Mouse (Mus musculus) kidney, embryonic 15.5 days (tissue): ENCODE data around the gene Hrh2. TPM values are rescaled to one million over a fixed set of nuclear protein-coding genes. Genes with fewer than 3 reads are reported as not detected.

Experiments
- ATAC-seq: fragments of 200-750 bp; cut with Nextera tagmentation; replicated peaks from 2 replicates; pipeline ENCODE4 v1.8.0; 2017; ENCODE audit warnings: moderate TSS enrichment; ENCODE audit not compliant: low FRiP score
- H3K27ac ChIP-seq: fragments of 300-500 bp; sonication (generic); 2 replicates; pipeline ENCODE4 v1.5.1; 2015; ENCODE audit warnings: mild to moderate bottlenecking, inconsistent platforms
- H3K27me3 ChIP-seq: fragments of 300-500 bp; sonication (generic); 2 replicates; pipeline ENCODE4 v1.6.1; 2015; ENCODE audit warnings: inconsistent platforms
- H3K36me3 ChIP-seq: fragments of 300-500 bp; sonication (generic); 2 replicates; pipeline ENCODE4 v1.6.1; 2015; ENCODE audit warnings: inconsistent platforms
- H3K4me1 ChIP-seq: fragments of 300-500 bp; sonication (generic); 2 replicates; pipeline ENCODE4 v1.6.1; 2015; ENCODE audit warnings: inconsistent platforms
- H3K4me2 ChIP-seq: fragments of 300-500 bp; sonication (generic); 2 replicates; pipeline ENCODE4 v1.6.1; 2015; ENCODE audit warnings: moderate library complexity, mild to moderate bottlenecking, inconsistent platforms
- H3K4me3 ChIP-seq: fragments of 300-500 bp; sonication (generic); replicated peaks from 2 replicates; pipeline ENCODE4 v1.5.1; 2015; ENCODE audit warnings: mild to moderate bottlenecking, inconsistent platforms
- H3K9ac ChIP-seq: fragments of 300-500 bp; sonication (generic); 2 replicates; pipeline ENCODE4 v1.6.1; 2015; ENCODE audit warnings: mild to moderate bottlenecking, inconsistent platforms
- H3K9me3 ChIP-seq: fragments of 300-500 bp; sonication (generic); replicated peaks from 2 replicates; pipeline ENCODE4 v1.6.1; 2016; ENCODE audit warnings: inconsistent platforms
- WGBS: fragments of 180-500 bp; shearing (Covaris S2); methylation state at CpG from one replicate; pipeline ENCODE4 v1.1.7; 2015; ENCODE audit warnings: mixed read lengths; 5-methylcytosine and 5-hydroxymethylcytosine counted together
- polyA plus RNA-seq: library from polyadenylated mRNA; unstranded; fragments of >200 nt; fragmentation: Nextera tagmentation; extraction: Ambion mirVana; gene quantifications from 2 replicates; pipeline ENCODE4 v1.2.1, GENCODE M21; 2015

The Hrh2 gene
- not detected in 2 replicates for polyA plus RNA-seq

- 2% methylated on average over 31 of the region's 31 CpGs for WGBS
These were observed at the start of gene Hrh2 for GRCm38 (mm10) chr13:54192021-54192481. TSS of gene Hrh2 (plus strand) at chr13:54192129.

GRCm38 (mm10) chr13:54143788-54144187 lies 48.1 kb upstream of the Hrh2 start:
- no peak for ATAC-seq
- Histone ChIP-seq H3K4me1 (no peaks in the 10 kb centered on the region), H3K9me3 (no peaks in the 10 kb centered on the region), H3K27me3 (no peaks in the 10 kb centered on the region), H3K36me3 (no peaks in the 10 kb centered on the region), H3K9ac (no peak overlapping the region), H3K4me2 (no peak overlapping the region), H3K4me3 (no peak overlapping the region), H3K27ac (no peak overlapping the region)
- WGBS, result 51% methylated on average over 5 of the region's 5 CpGs

More at GRCm38 (mm10) chr13:54192021-54192481, at the start of gene Hrh2:
- no peak within 1 kb of the TSS for H3K27ac ChIP-seq
- no peaks in the 10 kb centered on the region for H3K9me3 ChIP-seq
- H3K27me3 ChIP-seq, result peaks cover 34% of the 10 kb centered on the region
- H3K9ac ChIP-seq, result 0 out of 2 replicates have a peak within 1 kb of the TSS, but pooled peaks have one; percentile 29
- no peaks in the 10 kb centered on the region for H3K36me3 ChIP-seq
- peak within 1 kb of the TSS; percentile 35 for H3K4me3 ChIP-seq
- ATAC-seq, result no peak
- peaks cover 8% of the 10 kb centered on the region for H3K4me1 ChIP-seq
- H3K4me2 ChIP-seq, result peak within 1 kb of the TSS; percentile 65

DNA sequence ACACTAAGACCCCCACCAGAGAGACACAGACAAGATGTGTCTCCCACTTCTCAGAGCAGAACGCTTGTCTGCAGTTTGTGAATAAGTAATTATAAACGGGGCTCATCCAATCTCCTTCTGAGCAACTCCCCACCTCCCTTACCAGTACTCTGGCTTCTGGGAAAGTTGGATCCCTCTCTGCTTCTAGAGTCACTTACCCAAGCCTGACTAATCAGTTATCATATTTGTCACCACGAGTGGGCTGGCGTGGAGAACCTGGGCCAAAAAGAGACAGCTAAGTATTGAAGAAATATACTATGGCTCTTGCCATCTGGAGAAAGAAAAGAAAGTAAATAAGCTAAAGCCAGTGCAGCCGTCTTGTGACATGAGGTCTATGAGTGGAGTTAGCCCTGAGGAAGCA lies 47.3 kb upstream of the Hrh2 start:
- no peak overlapping the region for H3K4me2 ChIP-seq
- H3K4me1 ChIP-seq, result no peaks in the 10 kb centered on the region
- H3K9me3 ChIP-seq, result no peaks in the 10 kb centered on the region
- H3K36me3 ChIP-seq, result no peaks in the 10 kb centered on the region
- H3K9ac ChIP-seq, result no peak overlapping the region
- no peak for ATAC-seq
- H3K27me3 ChIP-seq, result no peaks in the 10 kb centered on the region
- H3K27ac ChIP-seq, result no peak overlapping the region
- no peak overlapping the region for H3K4me3 ChIP-seq
- 79% methylated on average over 5 of the region's 5 CpGs for WGBS

DNA sequence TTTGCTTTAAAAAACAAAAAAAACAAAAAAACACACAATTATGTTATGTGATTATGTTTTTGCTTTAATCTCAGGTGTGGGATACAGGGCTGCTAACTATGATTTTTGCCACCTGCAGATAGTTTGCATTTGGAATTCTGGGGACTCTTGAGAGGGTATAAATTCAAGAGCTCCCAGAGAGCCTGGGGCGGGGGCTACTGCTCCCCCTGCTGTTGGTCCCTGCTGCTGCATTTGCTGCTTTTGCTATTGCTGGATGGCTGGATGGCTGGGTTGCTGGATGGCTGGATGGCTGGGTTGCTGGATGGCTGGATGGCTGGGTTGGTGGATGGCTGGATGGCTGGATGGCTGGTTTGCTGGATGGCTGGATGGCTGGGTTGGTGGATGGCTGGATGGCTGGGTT lies 44.6 kb upstream of the Hrh2 start:
- Histone ChIP-seq H3K9ac (no peak overlapping the region), H3K4me3 (no peak overlapping the region), H3K27me3 (no peaks in the 10 kb centered on the region), H3K4me1 (no peaks in the 10 kb centered on the region), H3K4me2 (no peak overlapping the region), H3K36me3 (no peaks in the 10 kb centered on the region), H3K9me3 (no peaks in the 10 kb centered on the region), H3K27ac (no peak overlapping the region)
- 85% methylated on average over 1 of the region's 1 CpGs for WGBS
- no peak for ATAC-seq

DNA sequence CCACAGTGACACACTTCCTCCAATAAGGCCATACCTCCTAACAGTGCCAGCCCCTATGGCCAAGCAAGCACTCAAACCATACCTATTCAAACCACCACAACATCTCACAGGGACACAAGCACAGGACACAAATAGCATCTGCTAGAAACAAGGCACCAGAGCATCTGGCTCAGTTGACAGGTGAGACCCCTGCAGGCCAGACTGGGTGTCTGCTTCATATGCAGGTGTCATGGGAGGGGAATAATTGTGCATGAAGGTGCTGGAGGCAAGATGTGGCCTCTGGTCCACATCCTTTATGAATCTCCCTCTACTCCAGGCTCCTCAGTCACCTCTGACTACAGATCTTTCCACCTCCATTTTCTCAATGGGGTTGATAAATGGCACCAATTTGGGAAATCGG lies 39.5 kb upstream of the Hrh2 start:
- ATAC-seq, result no peak
- Histone ChIP-seq H3K9me3 (no peaks in the 10 kb centered on the region), H3K4me3 (no peak overlapping the region), H3K27ac (no peak overlapping the region), H3K4me2 (no peak overlapping the region), H3K36me3 (no peaks in the 10 kb centered on the region), H3K4me1 (no peaks in the 10 kb centered on the region; the same call in 1 of the 2 replicates), H3K9ac (no peak overlapping the region), H3K27me3 (no peaks in the 10 kb centered on the region)
- WGBS, result 86% methylated on average over 1 of the region's 1 CpGs

DNA sequence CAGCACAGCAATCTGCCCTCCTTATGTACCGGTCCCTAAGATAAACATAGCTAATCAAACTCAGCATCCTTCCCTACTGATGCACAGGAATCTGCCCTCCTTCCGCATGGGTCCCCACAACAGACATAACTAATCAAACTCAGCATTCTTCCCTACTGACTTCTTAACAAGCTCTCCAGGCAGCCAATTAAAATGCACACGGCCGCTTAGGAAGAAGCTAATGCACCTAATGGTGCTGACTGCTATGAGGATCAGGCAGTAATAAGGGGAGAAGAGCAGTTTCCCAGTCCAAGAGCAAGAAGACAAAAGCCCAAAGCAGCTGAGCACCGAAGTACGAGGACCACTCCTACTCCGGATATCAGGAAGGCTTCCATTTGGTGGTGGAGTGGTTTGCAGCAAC lies 39.0 kb upstream of the Hrh2 start:
- no peaks in the 10 kb centered on the region; the same call in 1 of the 2 replicates for H3K4me1 ChIP-seq

DNA sequence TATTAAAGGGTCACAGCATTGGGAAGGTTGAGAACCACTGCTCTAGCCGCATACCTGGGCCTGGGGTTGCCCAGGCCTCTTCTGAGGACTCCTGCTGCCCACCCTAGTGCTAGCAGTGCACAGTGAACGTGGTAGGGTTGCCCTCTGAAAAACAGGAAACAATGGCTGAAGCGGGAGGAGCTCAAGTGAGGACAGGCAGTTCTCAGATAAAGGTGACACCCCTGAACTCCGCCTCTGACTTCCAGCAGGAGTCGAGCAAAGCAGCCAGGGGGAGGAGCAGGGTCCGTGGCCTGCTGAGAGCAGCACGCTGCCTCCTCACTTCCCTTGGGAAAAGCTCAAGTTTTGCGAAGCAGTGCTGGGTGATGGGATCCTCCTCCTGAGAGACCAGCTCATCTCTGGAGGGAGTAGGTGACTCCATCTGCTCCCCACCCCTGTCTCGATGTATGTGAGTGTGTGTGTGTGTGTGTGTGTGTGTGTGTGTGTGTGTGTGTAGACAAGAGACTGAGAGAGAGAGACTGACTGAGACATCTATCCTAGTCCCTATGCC lies 38.2 kb upstream of the Hrh2 start:
- 13% methylated on average over 9 of the region's 9 CpGs for WGBS
- ATAC-seq, result no peak
- Histone ChIP-seq H3K4me2 (no peak overlapping the region), H3K9me3 (no peaks in the 10 kb centered on the region), H3K27me3 (0 out of 2 replicates have a peak, but pooled peaks cover 4% of the 10 kb centered on the region), H3K4me3 (no peak overlapping the region), H3K36me3 (no peaks in the 10 kb centered on the region), H3K27ac (no peak overlapping the region), H3K9ac (no peak overlapping the region), H3K4me1 (no peaks in the 10 kb centered on the region; the same call in 1 of the 2 replicates)

More for the DNA sequence above, 39.0 kb upstream of the Hrh2 start:
- H3K36me3 ChIP-seq, result no peaks in the 10 kb centered on the region
- H3K27me3 ChIP-seq, result no peaks in the 10 kb centered on the region
- H3K9me3 ChIP-seq, result no peaks in the 10 kb centered on the region
- WGBS, result 66% methylated on average over 7 of the region's 7 CpGs
- ATAC-seq, result no peak
- no peak overlapping the region for H3K4me3 ChIP-seq
- H3K27ac ChIP-seq, result no peak overlapping the region
- H3K4me2 ChIP-seq, result no peak overlapping the region
- H3K9ac ChIP-seq, result no peak overlapping the region

GRCm38 (mm10) chr13:54155822-54156221 lies 36.1 kb upstream of the Hrh2 start:
- ATAC-seq, result no peak

DNA sequence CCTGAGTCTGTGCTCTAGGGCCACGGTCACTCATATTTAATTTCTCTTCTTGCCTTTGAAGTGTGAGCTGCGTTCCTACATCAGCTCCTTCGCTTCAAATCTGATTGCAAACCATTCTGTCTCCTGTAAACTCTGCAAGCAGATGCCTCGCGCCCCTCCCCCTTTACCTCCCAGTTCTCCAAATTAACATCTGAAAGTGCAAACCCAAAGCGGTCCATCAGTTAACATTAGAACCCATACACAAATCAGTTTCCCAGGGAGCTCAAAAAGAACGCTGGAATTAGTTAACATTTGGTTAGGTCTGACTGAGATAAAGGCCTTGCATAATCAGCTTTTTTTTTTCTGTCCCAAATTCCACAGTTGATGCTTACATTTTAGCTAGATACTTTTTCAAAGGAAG lies 32.7 kb upstream of the Hrh2 start:
- 19% methylated on average over 7 of the region's 7 CpGs for WGBS

More at GRCm38 (mm10) chr13:54155822-54156221, 36.1 kb upstream of the Hrh2 start:
- H3K4me1 ChIP-seq, result no peaks in the 10 kb centered on the region; the same call in 1 of the 2 replicates
- H3K27ac ChIP-seq, result no peak overlapping the region
- no peak overlapping the region for H3K4me2 ChIP-seq
- no peaks in the 10 kb centered on the region for H3K9me3 ChIP-seq
- WGBS, result 85% methylated on average over 2 of the region's 2 CpGs
- H3K4me3 ChIP-seq, result no peak overlapping the region
- H3K27me3 ChIP-seq, result 0 out of 2 replicates have a peak, but pooled peaks cover 4% of the 10 kb centered on the region
- H3K36me3 ChIP-seq, result no peaks in the 10 kb centered on the region
- H3K9ac ChIP-seq, result no peak overlapping the region

GRCm38 (mm10) chr13:54159756-54160155 lies 32.2 kb upstream of the Hrh2 start:
- no peak overlapping the region for H3K4me3 ChIP-seq
- ATAC-seq, result no peak
- H3K27ac ChIP-seq, result no peak overlapping the region
- H3K9me3 ChIP-seq, result no peaks in the 10 kb centered on the region
- H3K27me3 ChIP-seq, result 0 out of 2 replicates have a peak, but pooled peaks cover 4% of the 10 kb centered on the region
- no peaks in the 10 kb centered on the region for H3K4me1 ChIP-seq
- no peaks in the 10 kb centered on the region for H3K36me3 ChIP-seq
- no peak overlapping the region for H3K4me2 ChIP-seq
- H3K9ac ChIP-seq, result no peak overlapping the region
- WGBS, result 69% methylated on average over 11 of the region's 11 CpGs

More for the DNA sequence above, 32.7 kb upstream of the Hrh2 start:
- Histone ChIP-seq H3K27ac (no peak overlapping the region), H3K9ac (no peak overlapping the region), H3K4me1 (no peaks in the 10 kb centered on the region), H3K36me3 (no peaks in the 10 kb centered on the region), H3K4me2 (no peak overlapping the region), H3K9me3 (no peaks in the 10 kb centered on the region), H3K27me3 (0 out of 2 replicates have a peak, but pooled peaks cover 4% of the 10 kb centered on the region), H3K4me3 (no peak overlapping the region)
- ATAC-seq, result no peak

DNA sequence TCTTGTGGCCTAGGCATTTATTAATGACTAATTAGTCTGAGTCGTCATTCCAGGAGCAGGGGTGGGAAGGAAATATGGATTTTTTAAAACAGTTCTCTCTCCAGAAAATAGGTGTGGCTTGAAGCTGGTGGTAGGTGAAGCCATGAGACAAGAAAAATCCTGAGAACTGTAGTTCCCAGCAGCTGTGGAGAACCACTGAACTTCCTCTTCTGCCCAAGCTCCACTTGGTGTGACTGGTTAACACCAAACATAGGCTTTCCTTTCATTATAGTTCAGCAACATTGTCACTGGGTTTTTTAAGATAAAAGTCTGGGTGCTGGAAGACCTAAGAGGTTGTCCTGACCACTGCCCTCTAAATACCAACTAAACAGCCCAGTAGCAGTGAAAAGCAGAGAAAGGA lies 31.4 kb upstream of the Hrh2 start:
- WGBS, result 22% methylated on average over 1 of the region's 1 CpGs
- no peak overlapping the region for H3K4me2 ChIP-seq

GRCm38 (mm10) chr13:54161514-54161913 lies 30.4 kb upstream of the Hrh2 start:
- 85% methylated on average over 2 of the region's 2 CpGs for WGBS
- no peak overlapping the region for H3K4me3 ChIP-seq
- H3K27me3 ChIP-seq, result 0 out of 2 replicates have a peak, but pooled peaks cover 4% of the 10 kb centered on the region
- ATAC-seq, result no peak
- no peaks in the 10 kb centered on the region for H3K9me3 ChIP-seq
- H3K9ac ChIP-seq, result no peak overlapping the region
- H3K36me3 ChIP-seq, result no peaks in the 10 kb centered on the region
- H3K27ac ChIP-seq, result no peak overlapping the region
- no peaks in the 10 kb centered on the region for H3K4me1 ChIP-seq
- no peak overlapping the region for H3K4me2 ChIP-seq

More for the DNA sequence above, 31.4 kb upstream of the Hrh2 start:
- H3K27ac ChIP-seq, result no peak overlapping the region
- no peak for ATAC-seq
- H3K27me3 ChIP-seq, result 0 out of 2 replicates have a peak, but pooled peaks cover 4% of the 10 kb centered on the region
- H3K4me3 ChIP-seq, result no peak overlapping the region
- H3K36me3 ChIP-seq, result no peaks in the 10 kb centered on the region
- no peak overlapping the region for H3K9ac ChIP-seq
- H3K9me3 ChIP-seq, result no peaks in the 10 kb centered on the region
- no peaks in the 10 kb centered on the region for H3K4me1 ChIP-seq
